Mouse (Mus musculus) limb, embryonic 10.5 days (tissue): Measurements from ENCODE around the gene Ssbp3. TPM values are rescaled to one million over a fixed set of nuclear protein-coding genes. Genes with fewer than 3 reads are reported as not detected.

Experiments
- DNase-seq: peaks from one replicate; pipeline ENCODE4 v3.0.0-alpha.2; 2017; ENCODE audit warnings: low spot score
- H3K27ac ChIP-seq: fragments of 300-500 bp; sonication (generic); 2 replicates; pipeline ENCODE4 v1.5.1; 2016; ENCODE audit warnings: mild to moderate bottlenecking
- H3K27me3 ChIP-seq: fragments of 300-500 bp; sonication (generic); 2 replicates; pipeline ENCODE4 v1.6.1; 2016; ENCODE audit warnings: low read depth, mild to moderate bottlenecking; ENCODE audit not compliant: poor library complexity, severe bottlenecking
- H3K36me3 ChIP-seq: fragments of 300-500 bp; sonication (generic); 2 replicates; pipeline ENCODE4 v1.6.1; 2016; ENCODE audit warnings: mild to moderate bottlenecking, moderate library complexity
- H3K4me1 ChIP-seq: fragments of 300-500 bp; sonication (generic); 2 replicates; pipeline ENCODE4 v1.6.1; 2016
- H3K4me3 ChIP-seq: fragments of 300-500 bp; sonication (generic); 2 replicates; pipeline ENCODE4 v1.5.1; 2016; ENCODE audit warnings: mild to moderate bottlenecking, moderate library complexity
- H3K9me3 ChIP-seq: fragments of 300-500 bp; sonication (generic); replicated peaks from 2 replicates; pipeline ENCODE4 v1.6.1; 2016; ENCODE audit warnings: mild to moderate bottlenecking
- WGBS: fragments of 180-500 bp; shearing (Covaris S2); methylation state at CpG from one replicate; pipeline ENCODE4 v1.1.7; 2016; 5-methylcytosine and 5-hydroxymethylcytosine counted together
- polyA plus RNA-seq: library from polyadenylated mRNA; unstranded; fragments of >200 nt; fragmentation: Nextera tagmentation; extraction: Ambion mirVana; gene quantifications from 2 replicates; pipeline ENCODE4 v1.2.1, GENCODE M21; 2016

The Ssbp3 gene
- polyA plus RNA-seq, 1 experiment from 2014 or later: 250 TPM

DNA sequence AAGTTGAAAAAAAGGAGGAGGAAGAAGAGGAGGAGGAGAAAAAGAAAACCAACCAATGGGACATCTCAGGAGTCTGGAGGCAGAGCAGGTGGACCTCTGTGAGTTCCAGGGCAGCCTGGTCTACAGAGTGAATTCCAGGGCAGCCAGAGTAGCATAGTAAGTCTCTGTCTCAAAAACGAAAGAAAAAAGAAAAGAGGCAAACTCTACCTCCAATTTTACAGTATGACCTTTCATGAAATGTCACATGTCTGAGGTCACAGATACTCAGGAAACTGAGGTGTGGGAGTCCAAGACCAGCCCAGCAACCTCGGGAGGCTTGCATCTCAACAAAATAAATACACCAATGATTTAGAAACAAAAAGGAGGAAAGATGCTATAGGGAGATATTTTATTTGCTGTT, 27.4 kb upstream of the Ssbp3 start:
- H3K9me3 ChIP-seq: no peaks in the 10 kb centered on the region
- H3K27ac ChIP-seq: 0 out of 2 replicates have a peak overlapping the region, but pooled peaks have one; percentile 51
- H3K27me3 ChIP-seq: no peaks in the 10 kb centered on the region
- no peak overlapping the region for H3K4me3 ChIP-seq
- 74% methylated on average over 2 of the region's 2 CpGs for WGBS
- peaks cover 18% of the 10 kb centered on the region; the same call in 1 of the 2 replicates for H3K4me1 ChIP-seq
- H3K36me3 ChIP-seq: no peaks in the 10 kb centered on the region
- DNase-seq: no peak

DNA sequence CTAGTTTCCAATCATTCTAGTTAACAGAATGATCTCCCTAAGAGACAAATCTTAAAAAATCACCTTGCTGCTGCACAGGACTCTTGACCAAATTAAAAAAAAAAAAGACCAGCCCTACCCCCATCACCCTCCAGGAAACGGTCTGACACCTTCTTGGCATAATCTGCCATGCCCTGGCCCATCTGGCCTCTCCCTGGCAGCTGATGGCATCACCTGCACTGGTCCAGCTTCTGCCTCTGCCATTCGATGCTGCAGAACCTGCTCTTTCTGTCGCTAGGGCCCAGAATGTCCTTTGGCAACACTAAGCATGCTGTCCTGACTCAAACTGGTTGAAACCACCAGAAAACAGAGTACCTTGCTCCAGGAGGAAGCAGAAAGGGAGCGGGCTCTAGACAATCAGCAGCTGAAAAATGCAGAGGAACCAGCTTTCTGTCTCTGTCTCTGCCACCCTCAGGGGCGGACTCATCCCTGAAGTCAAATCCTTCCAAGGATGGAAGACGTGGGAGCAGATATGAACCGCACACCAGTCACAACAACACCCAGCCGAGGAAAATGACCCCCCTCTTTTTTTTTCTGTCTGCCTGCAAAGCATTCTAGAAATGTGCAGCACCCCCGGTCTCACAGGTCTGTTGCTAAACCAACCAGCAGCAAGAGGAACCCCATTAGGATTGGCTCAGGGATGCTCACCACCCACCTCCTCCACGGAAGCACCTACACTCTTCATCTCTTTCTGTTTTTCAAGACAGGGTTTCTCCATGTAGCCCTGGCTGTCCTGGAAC, 24.0 kb upstream of the Ssbp3 start:
- 80% methylated on average over 10 of the region's 10 CpGs for WGBS
- no peak overlapping the region for H3K4me3 ChIP-seq

DNA sequence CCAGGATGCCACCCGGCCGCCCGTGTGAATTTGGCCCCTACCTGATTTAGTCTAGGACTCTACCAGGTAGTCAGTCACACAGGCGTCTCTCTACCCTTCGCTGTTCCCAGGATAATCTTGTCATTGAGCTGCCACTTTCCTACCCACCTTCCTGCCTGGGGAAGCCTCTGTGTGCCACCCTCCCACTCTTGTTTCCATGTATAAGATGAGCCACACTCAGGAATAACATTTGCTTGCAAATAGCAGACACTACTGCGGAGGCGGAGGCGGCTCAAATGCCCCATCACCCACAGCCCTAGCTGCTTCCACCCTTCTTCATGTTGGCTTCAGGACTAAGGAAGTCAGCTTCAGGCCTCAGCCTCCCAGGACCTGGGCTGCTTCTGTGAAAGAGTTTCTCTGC, 14.4 kb upstream of the Ssbp3 start:
- H3K27ac ChIP-seq: peak overlapping the region; percentile 16; the same call in 1 of the 2 replicates
- H3K9me3 ChIP-seq: no peaks in the 10 kb centered on the region
- no peak for DNase-seq
- H3K27me3 ChIP-seq: peaks cover 11% of the 10 kb centered on the region
- WGBS: 82% methylated on average over 8 of the region's 8 CpGs
- no peak overlapping the region for H3K4me3 ChIP-seq
- peaks cover 37% of the 10 kb centered on the region for H3K4me1 ChIP-seq
- H3K36me3 ChIP-seq: no peaks in the 10 kb centered on the region

More for the DNA sequence above, 24.0 kb upstream of the Ssbp3 start:
- no peaks in the 10 kb centered on the region for H3K9me3 ChIP-seq
- DNase-seq: no peak
- H3K36me3 ChIP-seq: no peaks in the 10 kb centered on the region
- H3K4me1 ChIP-seq: peaks cover 14% of the 10 kb centered on the region; the same call in 1 of the 2 replicates
- no peaks in the 10 kb centered on the region for H3K27me3 ChIP-seq
- H3K27ac ChIP-seq: peak overlapping the region; percentile 53; the same call in 1 of the 2 replicates

DNA sequence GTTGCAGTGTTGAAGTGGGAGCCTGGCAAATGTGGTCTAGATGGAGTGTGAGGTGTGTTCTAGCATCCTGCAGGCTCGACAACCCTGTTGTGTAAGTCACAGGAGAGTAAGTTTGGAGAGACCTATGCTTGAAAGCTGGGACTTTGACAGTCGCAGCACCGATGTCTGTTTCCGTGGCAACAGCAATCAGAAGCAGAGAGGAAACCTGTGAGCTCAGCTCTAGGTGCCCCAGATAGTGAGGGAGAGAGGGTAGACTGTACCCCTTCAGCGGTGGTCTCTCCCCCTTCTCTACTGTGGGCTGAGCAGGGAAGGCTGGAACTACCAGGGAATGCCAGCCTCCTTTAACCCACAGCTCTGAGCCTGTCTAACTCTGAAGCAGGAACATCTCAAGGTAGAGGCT, 11.6 kb upstream of the Ssbp3 start:
- H3K27me3 ChIP-seq: peaks cover 15% of the 10 kb centered on the region
- no peak overlapping the region for H3K4me3 ChIP-seq
- no peak for DNase-seq
- peak overlapping the region; percentile 56 for H3K27ac ChIP-seq
- no peaks in the 10 kb centered on the region for H3K9me3 ChIP-seq
- no peaks in the 10 kb centered on the region for H3K36me3 ChIP-seq
- WGBS: 74% methylated on average over 5 of the region's 5 CpGs
- peaks cover 42% of the 10 kb centered on the region for H3K4me1 ChIP-seq

DNA sequence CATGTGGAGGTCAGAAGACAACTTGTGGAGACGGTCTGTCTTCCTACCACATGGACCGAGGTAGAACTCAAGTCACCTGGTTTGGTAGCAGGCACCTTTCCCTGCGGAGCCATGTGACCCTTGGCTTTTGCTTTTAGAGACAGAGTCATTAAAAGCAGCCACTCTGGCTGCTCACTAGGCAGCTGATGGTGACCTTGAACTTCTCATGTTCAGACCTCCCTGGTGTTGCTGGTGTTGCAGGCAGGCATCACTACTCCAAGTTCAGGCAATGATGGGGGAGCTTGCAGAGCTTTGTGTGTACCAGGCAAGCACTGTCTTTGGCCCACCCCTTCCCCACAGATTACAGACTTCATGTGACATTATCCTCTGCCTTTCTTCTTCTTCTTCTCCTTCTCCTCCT, 11.0 kb upstream of the Ssbp3 start:
- Histone ChIP-seq H3K4me1 (peaks cover 44% of the 10 kb centered on the region), H3K9me3 (no peaks in the 10 kb centered on the region), H3K27ac (0 out of 2 replicates have a peak overlapping the region, but pooled peaks have one; percentile 56), H3K36me3 (no peaks in the 10 kb centered on the region), H3K4me3 (no peak overlapping the region), H3K27me3 (peaks cover 15% of the 10 kb centered on the region)
- 79% methylated on average over 3 of the region's 3 CpGs for WGBS
- DNase-seq: no peak

DNA sequence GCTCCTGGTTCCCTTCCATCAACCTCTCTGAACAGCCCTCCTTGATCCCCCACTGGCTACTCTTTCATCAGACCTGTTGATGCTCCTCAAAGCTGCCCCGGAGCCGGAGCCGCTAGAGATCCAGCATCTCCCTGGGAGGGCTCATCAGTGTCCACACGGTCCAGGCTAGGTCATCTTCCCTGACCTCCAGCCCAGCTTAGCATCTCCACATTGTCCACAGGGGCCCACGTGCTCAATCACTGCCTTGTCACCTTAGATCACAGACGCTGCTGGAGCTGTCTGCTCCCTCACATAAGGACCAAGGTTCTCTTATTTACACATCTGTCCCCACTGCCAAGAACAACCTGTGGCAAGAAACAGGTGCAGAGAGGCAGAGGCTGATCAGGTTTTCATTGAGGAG, 9.8 kb upstream of the Ssbp3 start:
- H3K9me3 ChIP-seq: no peaks in the 10 kb centered on the region
- H3K4me1 ChIP-seq: peaks cover 53% of the 10 kb centered on the region
- WGBS: 21% methylated on average over 6 of the region's 6 CpGs
- no peaks in the 10 kb centered on the region for H3K36me3 ChIP-seq
- peaks cover 15% of the 10 kb centered on the region for H3K27me3 ChIP-seq
- no peak for DNase-seq
- peak overlapping the region; percentile 37; the same call in 1 of the 2 replicates for H3K27ac ChIP-seq
- no peak overlapping the region for H3K4me3 ChIP-seq

DNA sequence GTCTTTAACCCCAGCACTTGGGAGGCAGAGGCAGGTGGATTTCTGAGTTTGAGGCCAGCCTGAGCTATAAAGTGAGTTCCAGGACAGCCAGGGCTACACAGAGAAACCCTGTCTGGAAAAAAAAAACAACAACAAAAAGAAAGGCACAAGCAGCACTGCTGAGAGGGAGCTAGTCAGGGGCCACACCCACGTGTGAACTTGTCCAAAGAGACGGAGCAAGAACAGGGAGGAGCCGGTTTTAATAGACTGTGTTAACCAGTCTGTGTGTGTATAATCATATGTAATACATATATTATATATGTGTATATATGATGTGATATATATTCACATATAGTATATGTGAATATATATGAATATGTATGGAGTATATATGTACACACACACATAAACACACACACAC, 8.9 kb upstream of the Ssbp3 start:
- WGBS: 89% methylated on average over 3 of the region's 3 CpGs
- DNase-seq: no peak
- Histone ChIP-seq H3K36me3 (no peaks in the 10 kb centered on the region), H3K27ac (no peak overlapping the region), H3K4me1 (peaks cover 53% of the 10 kb centered on the region), H3K27me3 (peaks cover 15% of the 10 kb centered on the region), H3K4me3 (no peak overlapping the region), H3K9me3 (no peaks in the 10 kb centered on the region)

DNA sequence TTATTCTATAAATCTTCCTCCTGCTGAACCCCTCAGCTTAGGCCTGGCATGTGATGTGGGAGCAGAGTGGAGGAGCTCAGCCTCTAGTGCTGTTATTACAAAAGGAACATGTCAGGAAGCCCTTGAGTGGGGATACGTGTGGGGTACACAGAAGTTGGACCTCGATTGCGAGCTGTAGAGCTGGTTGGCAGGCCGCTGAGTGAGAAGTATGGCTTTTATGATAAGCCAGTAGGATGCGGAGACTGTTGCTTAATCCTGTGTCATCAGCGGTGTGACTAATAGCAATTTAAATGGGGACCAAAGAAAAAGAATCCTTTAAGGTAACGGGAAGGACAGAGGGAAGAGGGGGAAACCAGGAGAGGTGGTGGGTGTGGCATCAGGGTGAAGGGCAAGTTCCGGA, 8.3 kb upstream of the Ssbp3 start:
- 77% methylated on average over 8 of the region's 8 CpGs for WGBS
- Histone ChIP-seq H3K27ac (no peak overlapping the region), H3K4me3 (no peak overlapping the region), H3K4me1 (peaks cover 58% of the 10 kb centered on the region), H3K27me3 (peaks cover 15% of the 10 kb centered on the region), H3K36me3 (no peaks in the 10 kb centered on the region), H3K9me3 (no peaks in the 10 kb centered on the region)
- DNase-seq: no peak

DNA sequence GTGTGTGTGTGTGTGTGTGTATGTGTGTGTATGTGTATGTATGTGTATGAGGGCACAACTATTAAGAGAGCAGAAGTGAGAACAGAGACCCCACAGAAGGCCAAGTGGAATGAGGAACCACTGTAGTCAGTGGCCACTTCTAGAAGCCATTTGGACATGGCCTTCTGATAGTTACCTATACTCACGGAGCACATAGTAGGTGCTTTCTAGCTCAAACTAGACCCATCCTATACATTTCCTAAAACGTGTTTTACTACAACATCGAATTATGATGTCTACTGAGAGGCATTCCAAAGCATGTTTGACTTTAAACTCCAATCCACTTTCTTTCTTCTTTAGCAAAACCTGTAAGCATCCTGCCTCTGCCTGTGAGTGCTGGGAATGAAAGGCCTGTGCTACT, 4.6 kb upstream of the Ssbp3 start:
- Histone ChIP-seq H3K36me3 (no peaks in the 10 kb centered on the region), H3K9me3 (no peaks in the 10 kb centered on the region), H3K27ac (peak overlapping the region; percentile 59; the same call in 1 of the 2 replicates), H3K27me3 (peaks cover 5% of the 10 kb centered on the region; the same call in 1 of the 2 replicates), H3K4me3 (no peak overlapping the region), H3K4me1 (peaks cover 61% of the 10 kb centered on the region)
- WGBS: 90% methylated on average over 3 of the region's 3 CpGs
- no peak for DNase-seq

DNA sequence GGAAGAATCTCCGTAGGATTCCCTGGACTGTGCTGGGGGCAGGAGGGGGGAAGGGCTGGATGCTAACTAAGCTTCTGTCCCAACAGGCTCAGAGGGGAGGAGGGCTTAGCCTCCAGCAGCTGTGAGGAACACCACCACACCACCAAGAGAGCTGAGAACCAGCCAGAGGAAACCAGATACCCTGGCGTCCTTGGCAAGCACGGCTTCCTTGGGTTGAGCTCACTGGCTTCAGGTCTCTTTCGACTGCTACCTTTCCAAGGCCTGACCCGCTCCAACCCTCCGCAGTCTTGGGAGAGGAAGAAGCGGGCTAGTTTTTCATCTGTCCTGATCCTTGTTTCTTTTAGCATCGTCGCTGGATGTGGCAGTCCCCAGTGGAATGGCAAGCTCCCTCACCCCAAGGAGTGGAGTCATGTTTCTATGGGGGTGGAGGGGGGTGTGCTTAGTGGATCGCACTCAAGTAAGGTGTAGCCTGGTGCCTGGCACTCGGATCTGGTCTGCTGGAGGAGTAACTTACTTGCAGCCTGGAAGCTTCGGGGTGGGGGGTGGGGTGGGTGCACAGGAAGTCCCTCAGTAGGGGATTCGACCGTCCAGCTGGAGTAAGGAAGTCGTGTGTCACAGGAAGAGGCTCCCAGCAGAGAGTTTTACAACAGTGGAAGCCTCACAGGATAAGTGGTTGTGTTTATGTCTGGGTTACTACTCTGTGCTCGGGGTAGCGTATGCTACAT, 2.6 kb upstream of the Ssbp3 start:
- H3K4me1 ChIP-seq: peaks cover 61% of the 10 kb centered on the region

DNA sequence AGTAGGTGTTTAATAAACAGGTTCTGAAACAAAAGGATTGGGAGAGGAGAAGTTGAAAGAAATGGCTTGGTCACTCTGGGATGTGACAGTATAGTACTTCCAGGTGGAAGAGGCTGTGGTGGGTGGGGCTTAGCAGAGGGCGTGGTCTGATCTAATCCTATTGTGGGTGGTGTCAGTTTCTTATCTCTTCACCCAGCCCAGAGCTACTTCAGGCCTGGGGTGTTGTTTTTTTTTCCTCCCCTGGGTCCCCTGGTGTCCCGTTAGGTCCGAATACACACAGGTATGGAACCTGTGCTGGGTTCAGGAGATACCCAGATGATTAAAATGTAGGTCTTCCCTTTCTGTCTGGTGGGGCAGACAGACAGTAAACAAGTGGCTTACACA, 2.1 kb upstream of the Ssbp3 start:
- Histone ChIP-seq H3K36me3 (peaks cover 11% of the 10 kb centered on the region), H3K27me3 (no peaks in the 10 kb centered on the region), H3K4me1 (peaks cover 66% of the 10 kb centered on the region), H3K27ac (peak overlapping the region; percentile 99), H3K4me3 (peak overlapping the region; percentile 92), H3K9me3 (no peaks in the 10 kb centered on the region)
- 7% methylated on average over 3 of the region's 3 CpGs for WGBS
- DNase-seq: no peak

More for the DNA sequence above, 2.6 kb upstream of the Ssbp3 start:
- H3K9me3 ChIP-seq: no peaks in the 10 kb centered on the region
- peak; percentile 62 for DNase-seq
- H3K4me3 ChIP-seq: peak overlapping the region; percentile 92
- peak overlapping the region; percentile 99 for H3K27ac ChIP-seq
- no peaks in the 10 kb centered on the region for H3K27me3 ChIP-seq
- peaks cover 5% of the 10 kb centered on the region for H3K36me3 ChIP-seq
- WGBS: 2% methylated on average over 17 of the region's 17 CpGs

DNA sequence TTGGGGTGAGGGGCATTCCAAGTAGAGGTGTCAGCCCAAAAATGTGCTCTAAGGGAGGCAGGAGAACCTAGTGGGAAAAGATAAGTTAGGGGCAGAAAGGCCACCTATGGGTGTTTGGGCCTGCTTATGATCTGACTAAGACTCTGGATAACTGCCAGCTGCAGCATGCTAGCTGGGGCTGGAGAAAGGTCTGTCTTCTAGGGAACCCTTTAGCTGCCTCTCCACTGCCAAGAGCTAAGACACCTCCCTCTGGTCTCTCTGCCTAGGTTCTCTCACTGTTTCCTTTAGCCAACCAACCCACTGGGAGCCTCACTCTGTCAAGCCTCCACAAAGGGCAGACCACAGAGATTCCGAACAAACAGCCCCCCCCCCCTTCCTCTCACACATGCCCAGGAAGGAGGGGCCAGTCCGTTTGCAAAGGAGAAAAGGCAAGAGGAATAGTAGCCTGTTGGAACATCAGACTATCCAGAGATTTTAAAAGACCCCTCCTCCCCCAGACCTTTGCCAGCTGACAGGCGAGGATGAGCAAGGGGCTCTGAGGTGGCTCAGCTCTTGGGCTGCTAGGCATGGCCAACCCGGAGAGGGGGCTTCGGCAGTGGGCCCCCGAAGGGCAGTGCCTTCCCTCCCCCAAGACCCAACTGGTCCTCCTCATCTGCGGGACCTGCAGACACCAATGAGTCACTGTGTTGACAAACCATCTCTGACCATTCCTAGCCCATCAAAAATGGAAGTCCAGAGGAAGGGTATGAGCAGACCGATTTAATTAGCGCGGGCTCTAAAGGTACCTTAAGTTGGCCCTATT, 1.4 kb upstream of the Ssbp3 start:
- WGBS: 4% methylated on average over 10 of the region's 10 CpGs
- Histone ChIP-seq H3K27me3 (no peaks in the 10 kb centered on the region), H3K4me3 (peak overlapping the region; percentile 92), H3K27ac (peak overlapping the region; percentile 99), H3K4me1 (peaks cover 73% of the 10 kb centered on the region), H3K36me3 (peaks cover 18% of the 10 kb centered on the region), H3K9me3 (no peaks in the 10 kb centered on the region)
- DNase-seq: peak; percentile 58
